Mouse (Mus musculus) E14TG2a.4 (cell line): ENCODE measurements around the gene Cep57.

Experiments used
- CTCF ChIP-seq: conservative IDR thresholded peaks from 2 replicates; pipeline ENCODE4 v1.5.1; 2014; ENCODE audit warnings: low read length
- POU5F1 ChIP-seq: IDR thresholded peaks from 2 replicates; pipeline ENCODE4 v1.6.1; 2014; ENCODE audit warnings: low read length, borderline replicate concordance

- TF ChIP-seq CTCF = no peak
- no peak for TF ChIP-seq POU5F1
Measured at GRCm38 (mm10) chr9:13827406-13828086, 639 bp upstream of the Cep57 start, which contains the start of gene Fam76b.
